Mouse (Mus musculus) intestine, embryonic 15.5 days (tissue): Measurements from ENCODE around the gene Iqgap3. TPM values are rescaled to one million over a fixed set of nuclear protein-coding genes. Genes with fewer than 3 reads are reported as not detected.

Source experiments
- ATAC-seq: fragments of 200-750 bp; cut with Nextera tagmentation; 2 replicates; pipeline ENCODE4 v1.8.0; 2017; ENCODE audit warnings: moderate TSS enrichment, moderate library complexity
- H3K27ac ChIP-seq: fragments of 300-500 bp; sonication (generic); 2 replicates; pipeline ENCODE4 v1.5.1; 2015; ENCODE audit warnings: mild to moderate bottlenecking, inconsistent platforms
- H3K27me3 ChIP-seq: fragments of 300-500 bp; sonication (generic); replicated peaks from 2 replicates; pipeline ENCODE4 v1.6.1; 2015; ENCODE audit warnings: inconsistent platforms
- H3K36me3 ChIP-seq: fragments of 300-500 bp; sonication (generic); 2 replicates; pipeline ENCODE4 v1.6.1; 2015; ENCODE audit warnings: inconsistent platforms
- H3K4me1 ChIP-seq: fragments of 300-500 bp; sonication (generic); replicated peaks from 2 replicates; pipeline ENCODE4 v1.6.1; 2015; ENCODE audit warnings: inconsistent platforms
- H3K4me2 ChIP-seq: fragments of 300-500 bp; sonication (generic); replicated peaks from 2 replicates; pipeline ENCODE4 v1.6.1; 2015; ENCODE audit warnings: mild to moderate bottlenecking, inconsistent platforms
- H3K4me3 ChIP-seq: fragments of 300-500 bp; sonication (generic); replicated peaks from 2 replicates; pipeline ENCODE4 v1.5.1; 2015; ENCODE audit warnings: inconsistent platforms
- H3K9ac ChIP-seq: fragments of 300-500 bp; sonication (generic); 2 replicates; pipeline ENCODE4 v1.6.1; 2015; ENCODE audit warnings: inconsistent platforms
- H3K9me3 ChIP-seq: fragments of 300-500 bp; sonication (generic); 2 replicates; pipeline ENCODE4 v1.6.1; 2016; ENCODE audit warnings: inconsistent platforms
- WGBS: fragments of 180-500 bp; shearing (Covaris S2); methylation state at CpG from one replicate; pipeline ENCODE4 v1.1.7; 2015; 5-methylcytosine and 5-hydroxymethylcytosine counted together
- polyA plus RNA-seq: library from polyadenylated mRNA; unstranded; fragments of >200 nt; fragmentation: Nextera tagmentation; extraction: Ambion mirVana; gene quantifications from 2 replicates; pipeline ENCODE4 v1.2.1, GENCODE M21; 2015

The Iqgap3 gene
- polyA plus RNA-seq, 1 experiment from 2014 or later = 17.0 TPM

- Histone ChIP-seq H3K4me3 (no peak overlapping the region), H3K9ac (no peak overlapping the region), H3K27me3 (no peaks in the 10 kb centered on the region), H3K4me1 (peaks cover 6% of the 10 kb centered on the region), H3K36me3 (no peaks in the 10 kb centered on the region), H3K4me2 (no peak overlapping the region), H3K27ac (no peak overlapping the region), H3K9me3 (no peaks in the 10 kb centered on the region)
- WGBS = 57% methylated on average over 4 of the region's 4 CpGs
- ATAC-seq = no peak
These were observed 47.2 kb downstream of the Iqgap3 start for GRCm38 (mm10) chr3:88129006-88129405.

GRCm38 (mm10) chr3:88131071-88131470 lies 49.3 kb downstream of the Iqgap3 start:
- ATAC-seq = no peak
- Histone ChIP-seq H3K27me3 (no peaks in the 10 kb centered on the region), H3K4me2 (no peak overlapping the region), H3K27ac (no peak overlapping the region), H3K9ac (no peak overlapping the region), H3K4me1 (peaks cover 6% of the 10 kb centered on the region), H3K4me3 (no peak overlapping the region), H3K9me3 (no peaks in the 10 kb centered on the region), H3K36me3 (no peaks in the 10 kb centered on the region)
- WGBS = 94% methylated on average over 3 of the region's 3 CpGs

DNA sequence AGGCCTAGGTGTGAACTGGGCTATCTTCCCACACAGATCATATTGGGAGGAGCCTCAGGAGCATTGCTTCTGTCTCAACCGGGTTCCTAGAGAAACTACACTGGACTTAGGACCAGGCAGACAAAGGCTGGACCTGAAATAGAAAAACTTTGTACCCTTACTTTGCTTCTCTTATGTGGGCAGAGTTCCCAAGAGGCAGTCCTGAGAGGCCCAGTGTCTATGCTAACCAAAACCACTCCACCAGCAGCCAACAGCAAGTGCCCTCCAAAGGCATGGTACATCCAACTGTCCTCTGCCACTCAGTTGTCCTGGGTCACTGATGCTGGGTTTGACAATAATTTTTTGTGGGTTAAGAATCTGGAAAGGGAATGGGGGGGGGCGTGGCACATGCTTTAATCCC lies 50.7 kb downstream of the Iqgap3 start:
- Histone ChIP-seq H3K9ac (no peak overlapping the region), H3K27ac (no peak overlapping the region), H3K9me3 (no peaks in the 10 kb centered on the region), H3K27me3 (no peaks in the 10 kb centered on the region), H3K4me1 (peaks cover 11% of the 10 kb centered on the region), H3K4me2 (no peak overlapping the region), H3K36me3 (no peaks in the 10 kb centered on the region), H3K4me3 (no peak overlapping the region)
- no peak for ATAC-seq
- WGBS = 56% methylated on average over 2 of the region's 2 CpGs

GRCm38 (mm10) chr3:88133187-88133771 lies 51.5 kb downstream of the Iqgap3 start:
- Histone ChIP-seq H3K4me3 (no peak overlapping the region), H3K27ac (0 out of 2 replicates have a peak overlapping the region, but pooled peaks have one; percentile 18), H3K9me3 (no peaks in the 10 kb centered on the region), H3K27me3 (no peaks in the 10 kb centered on the region), H3K4me1 (peaks cover 13% of the 10 kb centered on the region), H3K9ac (no peak overlapping the region), H3K36me3 (no peaks in the 10 kb centered on the region), H3K4me2 (0 out of 2 replicates have a peak overlapping the region, but pooled peaks have one; percentile 14)
- 54% methylated on average over 4 of the region's 4 CpGs for WGBS
- no peak for ATAC-seq

DNA sequence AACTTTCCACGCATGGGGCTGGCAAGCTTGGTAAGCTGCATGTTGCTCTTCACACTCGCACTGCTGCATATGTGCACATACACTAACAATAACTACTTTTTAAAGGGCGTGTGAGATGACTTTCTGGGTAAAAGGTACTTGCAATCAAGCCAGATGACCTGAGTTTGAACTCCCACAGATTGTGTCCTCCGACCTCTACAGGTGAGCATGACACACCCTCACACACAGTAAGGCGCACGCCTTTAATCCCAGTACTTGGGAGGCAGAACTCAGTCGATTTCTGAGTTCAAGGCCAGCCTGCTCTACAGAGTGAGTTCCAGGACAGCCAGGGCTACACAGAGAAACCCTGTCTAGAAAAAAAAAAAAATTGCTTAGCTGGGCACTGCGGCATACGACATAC lies 54.6 kb downstream of the Iqgap3 start:
- Histone ChIP-seq H3K4me2 (no peak overlapping the region), H3K9ac (no peak overlapping the region), H3K27me3 (no peaks in the 10 kb centered on the region), H3K36me3 (no peaks in the 10 kb centered on the region), H3K4me1 (peaks cover 36% of the 10 kb centered on the region), H3K4me3 (no peak overlapping the region), H3K27ac (no peak overlapping the region), H3K9me3 (no peaks in the 10 kb centered on the region)
- WGBS = 68% methylated on average over 9 of the region's 9 CpGs
- ATAC-seq = no peak

DNA sequence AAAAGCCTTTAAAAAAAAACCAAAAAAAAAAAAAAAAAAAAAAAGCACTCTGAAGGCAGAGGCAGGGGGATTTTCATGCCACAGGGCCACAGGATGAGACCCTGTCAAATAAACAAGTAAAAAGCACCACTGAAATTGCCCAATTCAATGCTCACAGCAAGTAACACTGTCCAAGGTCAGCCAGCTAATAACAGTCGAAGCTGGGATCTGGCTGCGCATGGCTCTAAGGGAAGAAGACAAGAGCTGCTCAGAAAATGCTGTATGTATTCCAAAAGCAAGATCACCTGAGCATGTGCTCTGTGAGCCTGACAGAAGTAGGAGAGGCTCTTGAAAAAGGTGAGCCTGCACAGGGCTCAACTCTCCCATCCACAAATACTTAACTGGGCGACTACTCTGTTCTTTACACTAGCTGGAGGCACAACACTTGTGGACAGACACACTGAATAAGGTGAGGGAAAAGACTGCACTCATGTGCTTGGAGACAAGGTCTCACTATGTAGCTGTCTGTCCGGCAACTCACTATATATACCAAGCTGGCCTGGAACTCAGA lies 55.2 kb downstream of the Iqgap3 start:
- Histone ChIP-seq H3K9me3 (no peaks in the 10 kb centered on the region), H3K4me2 (peak overlapping the region; percentile 93; the same call in 1 of the 2 replicates), H3K9ac (no peak overlapping the region), H3K36me3 (no peaks in the 10 kb centered on the region), H3K27me3 (no peaks in the 10 kb centered on the region), H3K27ac (no peak overlapping the region), H3K4me3 (no peak overlapping the region), H3K4me1 (peaks cover 36% of the 10 kb centered on the region)
- ATAC-seq = no peak
- WGBS = 78% methylated on average over 4 of the region's 4 CpGs

GRCm38 (mm10) chr3:88137821-88138220 lies 56.0 kb downstream of the Iqgap3 start:
- H3K36me3 ChIP-seq = no peaks in the 10 kb centered on the region
- 14% methylated on average over 3 of the region's 3 CpGs for WGBS
- peaks cover 36% of the 10 kb centered on the region for H3K4me1 ChIP-seq
- peak overlapping the region; percentile 93 for H3K4me2 ChIP-seq
- no peaks in the 10 kb centered on the region for H3K27me3 ChIP-seq
- ATAC-seq = no peak
- peak overlapping the region; percentile 63 for H3K9ac ChIP-seq
- peak overlapping the region; percentile 100 for H3K27ac ChIP-seq
- H3K9me3 ChIP-seq = no peaks in the 10 kb centered on the region
- H3K4me3 ChIP-seq = peak overlapping the region; percentile 55

- Histone ChIP-seq H3K9me3 (no peaks in the 10 kb centered on the region), H3K36me3 (no peaks in the 10 kb centered on the region), H3K27ac (peak overlapping the region; percentile 100), H3K4me1 (peaks cover 34% of the 10 kb centered on the region), H3K27me3 (no peaks in the 10 kb centered on the region), H3K9ac (peak overlapping the region; percentile 63), H3K4me2 (peak overlapping the region; percentile 93), H3K4me3 (peak overlapping the region; percentile 55)
- peak; percentile 64 for ATAC-seq
- under 1% methylated on average over 32 of the region's 32 CpGs for WGBS
These were observed 56.8 kb downstream of the Iqgap3 start for GRCm38 (mm10) chr3:88138336-88139242.

- no peak for ATAC-seq
- 16% methylated on average over 25 of the region's 25 CpGs for WGBS
- peaks cover 43% of the 10 kb centered on the region for H3K4me1 ChIP-seq
These were observed 57.7 kb downstream of the Iqgap3 start for GRCm38 (mm10) chr3:88139243-88140177.

DNA sequence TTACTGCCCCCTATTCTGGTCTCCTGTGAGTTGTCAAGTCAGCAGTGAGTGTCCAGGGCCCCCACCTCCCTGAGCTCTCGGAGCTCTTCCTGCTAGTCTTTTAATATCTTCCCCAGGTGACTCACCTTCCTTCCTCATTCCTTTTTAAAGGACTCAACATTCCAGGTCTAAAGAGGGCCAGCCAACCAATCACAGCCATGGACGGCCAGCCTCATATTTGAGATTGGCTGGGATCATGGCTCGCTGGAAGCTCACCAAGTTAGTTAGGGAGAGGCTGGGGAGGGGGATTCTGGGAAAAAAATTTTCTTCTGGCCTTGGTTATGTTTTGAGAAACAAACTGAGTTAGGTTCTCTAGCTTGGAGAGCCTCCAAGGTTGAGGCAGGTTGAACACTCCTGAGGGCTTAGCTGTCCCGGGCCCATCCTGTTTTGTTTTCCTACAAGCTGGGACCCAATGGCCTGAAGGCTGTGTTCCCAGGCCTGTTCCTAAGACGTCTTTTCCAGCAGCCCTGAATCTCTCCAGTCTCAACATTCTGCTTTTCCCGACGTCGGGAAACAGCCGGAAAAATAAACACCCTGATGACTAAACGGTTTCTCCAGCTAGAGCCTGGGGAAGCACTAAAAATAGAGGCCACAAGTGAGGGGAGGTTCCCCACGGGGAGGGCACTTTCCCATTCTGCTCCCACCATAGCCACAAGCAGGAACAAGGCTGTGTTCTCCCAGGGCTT lies 58.6 kb downstream of the Iqgap3 start:
- H3K9me3 ChIP-seq = no peaks in the 10 kb centered on the region
- H3K36me3 ChIP-seq = no peaks in the 10 kb centered on the region
- no peak overlapping the region; the same call in 1 of the 2 replicates for H3K4me3 ChIP-seq
- ATAC-seq = no peak
- H3K4me1 ChIP-seq = peaks cover 51% of the 10 kb centered on the region
- no peaks in the 10 kb centered on the region for H3K27me3 ChIP-seq
- peak overlapping the region; percentile 93 for H3K4me2 ChIP-seq
- H3K27ac ChIP-seq = peak overlapping the region; percentile 100
- 7% methylated on average over 11 of the region's 11 CpGs for WGBS
- no peak overlapping the region for H3K9ac ChIP-seq

More at GRCm38 (mm10) chr3:88139243-88140177, 57.7 kb downstream of the Iqgap3 start:
- no peaks in the 10 kb centered on the region for H3K36me3 ChIP-seq
- H3K27me3 ChIP-seq = no peaks in the 10 kb centered on the region
- peak overlapping the region; percentile 100 for H3K27ac ChIP-seq
- H3K9ac ChIP-seq = peak overlapping the region; percentile 63
- peak overlapping the region; percentile 55 for H3K4me3 ChIP-seq
- no peaks in the 10 kb centered on the region for H3K9me3 ChIP-seq
- peak overlapping the region; percentile 93 for H3K4me2 ChIP-seq

DNA sequence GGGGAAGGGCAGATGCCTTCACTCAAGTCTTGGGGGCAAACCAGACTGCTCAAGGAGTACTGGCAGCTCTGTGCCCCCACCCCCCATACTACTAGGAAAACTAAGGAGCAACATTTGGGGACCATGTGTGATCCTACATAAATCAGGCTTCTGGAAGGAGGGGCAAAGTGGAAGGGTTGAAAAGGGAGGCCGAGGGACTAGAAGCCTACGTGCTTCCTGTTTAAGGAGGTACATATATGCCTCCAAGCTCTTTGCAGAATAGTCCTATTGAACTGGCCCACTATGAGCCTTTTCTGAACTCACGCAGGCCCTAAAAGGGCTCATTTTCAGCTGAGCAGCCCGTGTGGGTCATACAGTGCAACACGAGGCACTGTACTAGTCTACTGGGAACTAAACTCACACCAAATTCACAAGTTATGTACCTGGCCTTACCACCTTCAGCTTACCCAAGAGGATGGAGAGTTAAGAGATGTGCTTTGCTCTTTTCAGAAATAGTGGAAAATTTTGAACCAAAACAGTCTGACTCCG lies 59.2 kb downstream of the Iqgap3 start:
- Histone ChIP-seq H3K9me3 (no peaks in the 10 kb centered on the region), H3K4me3 (peak overlapping the region; percentile 87), H3K4me2 (peak overlapping the region; percentile 93), H3K27me3 (no peaks in the 10 kb centered on the region), H3K9ac (peak overlapping the region; percentile 23), H3K27ac (peak overlapping the region; percentile 100), H3K36me3 (no peaks in the 10 kb centered on the region), H3K4me1 (peaks cover 58% of the 10 kb centered on the region)
- ATAC-seq = no peak
- WGBS = 32% methylated on average over 6 of the region's 6 CpGs
